Mouse (Mus musculus): ENCODE data around the gene Cdh12.

GRCm38 (mm10) chr15:21344749-21345148, 895.7 kb downstream of the Cdh12 start:
- TF ChIP-seq CTCF (IDR thresholded peaks at IDR 0.05; ENCODE audit: control insufficient read depth, insufficient read depth, insufficient replicate concordance, low read depth, low read length) (no peak), POLR2A (IDR thresholded peaks at IDR 0.05; ENCODE audit: control insufficient read depth, low read depth, low read length) (no peak)
